Mouse (Mus musculus) pancreas, adult 10 weeks (tissue): Measurements from ENCODE around the gene Vmn2r36. TPM values are rescaled to one million over a fixed set of nuclear protein-coding genes. Genes with fewer than 3 reads are reported as not detected.

Experiments used
- polyA plus RNA-seq: library from polyadenylated mRNA; stranded (reverse); fragments of 350-450 nt; fragmentation: Illumina TruSeq; extraction: RNeasy Lipid Tissue Mini Kit (QIAGEN cat#74804); gene quantifications from one replicate; pipeline ENCODE4 v1.2.3, GENCODE M21; 2015; ENCODE audit warnings: low read depth, low replicate concordance; ENCODE audit not compliant: insufficient read depth

The Vmn2r36 gene
- polyA plus RNA-seq = not detected

DNA sequence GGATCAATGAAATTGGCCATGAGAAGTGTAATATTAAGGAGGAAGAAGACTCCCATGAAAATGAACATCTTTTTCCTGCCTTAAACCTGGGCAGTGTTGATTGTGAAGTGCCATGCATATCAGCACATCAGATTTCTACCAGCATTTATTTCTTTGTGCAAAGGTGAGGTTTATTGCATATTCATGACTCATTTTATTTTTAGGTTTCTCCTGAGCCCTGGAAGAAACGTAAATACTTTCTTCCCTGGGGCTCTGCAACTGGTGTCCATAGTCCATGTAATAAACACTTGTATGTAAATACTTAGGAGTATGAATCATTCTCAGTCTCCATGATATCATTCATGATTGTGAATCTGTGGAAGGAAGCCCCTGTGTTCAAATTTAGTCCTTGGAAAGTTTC lies at the start of gene Vmn2r36:
Gene Vmn2r36 (minus strand): TSS at position 101 of the 400 bp plus-strand sequence.

Other genes with a start within 250 kb of the Vmn2r36 start
- not detected for gene Vmn2r34, start 213.0 kb downstream of the Vmn2r36 start, polyA plus RNA-seq
- gene Vmn2r35, start 82.6 kb downstream of the Vmn2r36 start, polyA plus RNA-seq = not detected